Mouse (Mus musculus): Measurements from ENCODE around the gene Ush2a.

The Ush2a gene

GRCm38 (mm10) chr1:188999981-189000380 is 738.2 kb downstream of the Ush2a start:
- DNase-seq (ENCODE audit: extremely low read depth, insufficient read length, low spot score), result no peak

DNA sequence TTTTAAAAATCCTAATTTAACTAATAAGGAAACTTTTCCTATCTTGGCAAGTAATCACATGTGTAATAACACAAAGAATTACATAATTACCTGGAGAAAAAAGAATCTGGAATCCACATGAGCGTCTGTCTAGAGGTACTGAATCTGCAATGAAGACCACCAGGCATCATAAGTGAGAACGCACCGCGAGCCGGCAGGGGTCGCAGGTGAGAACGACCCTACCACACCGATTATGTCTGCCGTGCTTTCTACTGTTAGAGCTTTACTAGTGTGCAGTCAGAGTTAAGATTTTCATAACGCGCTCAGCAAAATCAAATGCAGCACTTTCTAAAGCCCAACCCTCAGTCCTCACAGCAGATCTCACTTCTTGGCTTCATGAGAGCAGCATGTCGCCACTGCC is 740.0 kb downstream of the Ush2a start:
- DNase-seq (ENCODE audit: extremely low read depth, insufficient read length, low spot score), result no peak

GRCm38 (mm10) chr1:189004774-189005173 is 743.0 kb downstream of the Ush2a start:
- no peak for DNase-seq (ENCODE audit: extremely low read depth, insufficient read length, low spot score)

DNA sequence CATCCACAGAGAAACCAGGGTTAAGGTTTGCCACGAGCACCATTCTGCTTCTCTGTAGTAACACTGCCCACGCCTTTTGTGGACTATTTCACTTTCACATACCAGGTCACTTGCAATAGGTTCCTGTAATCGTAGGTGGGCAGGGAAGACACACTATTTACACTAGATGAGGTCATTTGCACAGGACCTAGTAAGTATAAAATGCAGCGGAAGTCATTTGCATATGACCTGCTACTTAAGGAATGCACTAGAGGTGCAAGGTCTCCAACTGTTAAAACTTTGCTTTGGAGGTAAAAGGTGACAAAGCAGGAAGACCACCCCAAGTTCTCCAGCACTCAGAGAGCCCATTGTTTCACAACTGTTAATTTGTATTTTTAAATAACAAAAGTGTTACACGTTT is 744.4 kb downstream of the Ush2a start:
- DNase-seq (ENCODE audit: extremely low read depth, insufficient read length, low spot score), result no peak

DNA sequence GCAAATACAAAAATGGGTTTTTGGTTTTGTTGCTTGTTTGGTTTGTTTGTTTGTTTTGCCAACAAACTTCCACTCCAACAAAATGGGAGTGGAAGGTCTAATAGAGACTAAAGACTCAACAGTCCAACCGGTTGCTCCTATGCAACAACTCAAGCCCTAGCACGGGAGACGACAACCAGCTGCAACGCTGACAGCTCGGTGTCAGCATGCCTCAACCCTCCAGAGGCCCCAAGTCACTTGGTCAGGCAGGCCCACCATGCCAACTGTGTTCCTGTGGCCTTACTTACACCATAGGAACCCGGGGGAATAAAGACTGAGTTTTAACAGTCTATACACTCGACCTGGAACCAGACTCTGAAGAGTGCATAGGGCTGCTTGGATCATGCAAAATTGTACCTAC is 745.0 kb downstream of the Ush2a start:
- DNase-seq (ENCODE audit: extremely low read depth, insufficient read length, low spot score), result peak; percentile 30

GRCm38 (mm10) chr1:189007239-189007979 is 745.6 kb downstream of the Ush2a start, which contains the start of gene Kctd3:
Gene Kctd3, minus strand, starts transcription at chr1:189007841.
- peak; percentile 90 for DNase-seq (ENCODE audit: extremely low read depth, insufficient read length, low spot score)

DNA sequence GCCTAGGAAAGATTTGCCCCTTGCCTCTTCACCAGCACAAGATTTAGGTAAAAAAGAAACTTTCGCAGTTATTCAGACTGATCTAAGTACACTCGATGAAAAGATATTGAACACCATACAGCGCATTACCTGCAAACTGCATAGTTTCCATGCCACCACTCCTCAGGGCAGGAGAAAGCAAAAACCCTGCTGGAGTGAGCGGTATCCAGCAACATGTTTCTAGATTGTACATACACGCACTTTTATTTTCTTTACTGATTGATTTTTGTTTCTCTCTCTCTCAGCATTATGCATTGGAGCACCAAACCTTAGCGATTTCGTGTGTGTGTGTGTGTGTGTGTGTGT is 746.1 kb downstream of the Ush2a start:
- DNase-seq (ENCODE audit: extremely low read depth, insufficient read length, low spot score), result no peak

GRCm38 (mm10) chr1:189010671-189011070 is 748.8 kb downstream of the Ush2a start:
- no peak for DNase-seq (ENCODE audit: extremely low read depth, insufficient read length, low spot score)

GRCm38 (mm10) chr1:189012846-189013586 is 751.2 kb downstream of the Ush2a start:
- DNase-seq (ENCODE audit: extremely low read depth, insufficient read length, low spot score), result no peak

DNA sequence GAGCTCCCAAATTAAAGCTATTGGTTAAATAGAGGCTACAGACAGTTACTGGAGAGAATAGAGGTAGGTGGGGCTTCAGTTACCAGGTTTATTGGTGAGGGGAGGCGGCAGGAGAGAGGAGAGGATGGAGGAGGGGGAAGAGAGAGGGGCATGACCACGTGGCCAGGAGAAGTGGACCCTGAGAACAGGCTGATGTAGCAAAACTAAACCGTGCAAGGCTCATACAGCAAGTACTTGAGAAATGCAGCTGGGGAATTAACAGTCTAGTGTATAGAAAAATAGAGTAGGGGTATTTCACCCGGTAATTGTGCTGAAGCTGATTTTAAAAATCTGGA is 751.7 kb downstream of the Ush2a start:
- no peak for DNase-seq (ENCODE audit: extremely low read depth, insufficient read length, low spot score)
